Mouse (Mus musculus) testis, adult 2 months (tissue): ENCODE data around the gene Ccndbp1.

Source experiments
- CTCF ChIP-seq: fragments of 200-500 bp; IDR thresholded peaks from 2 replicates; pipeline ENCODE4 v1.5.1; 2012; ENCODE audit warnings: low read depth, mild to moderate bottlenecking, inconsistent platforms, low read length, moderate library complexity; ENCODE audit not compliant: control insufficient read depth, insufficient read depth, insufficient replicate concordance
- POLR2A ChIP-seq: fragments of 200-500 bp; IDR thresholded peaks from 2 replicates; pipeline ENCODE4 v1.6.1; 2012; ENCODE audit warnings: low read depth, mild to moderate bottlenecking, inconsistent platforms, low read length, moderate library complexity; ENCODE audit not compliant: control insufficient read depth

GRCm38 (mm10) chr2:120960261-120960660 lies 47.9 kb upstream of the Ccndbp1 start:
- TF ChIP-seq POLR2A, result no peak
- no peak for TF ChIP-seq CTCF
